ENCODE assay signal across 29 mouse cellular contexts in genomic region chr14:61835729-61836128, GRCm38 (mm10).
DNase-seq lines count a peak whose midpoint lies in the region; ATAC-seq lines count a peak whose summit lies in the region.
"Had no signal": no experiment of that assay in that cellular context is flagged by ENCODE, and none has a peak within 500 bp of the region (broad histone marks: within the 10 kb centered on the region; RNA-seq: fewer than 3 reads in every experiment).

No protein-coding gene starts in this region.

- H3K27ac ChIP-seq in kidney, embryonic 15.5 days, result peak overlapping the region; percentile 68
- H3K27ac ChIP-seq in lung, embryonic 16.5 days (ENCODE audit: low read length), result peak overlapping the region; percentile 63
- H3K27ac ChIP-seq in limb, embryonic 11.5 days (replicated peaks; ENCODE audit: low read depth, low read length), result no peak overlapping the region; the same call in 1 of the 2 replicates
- no peak overlapping the region for H3K27ac ChIP-seq in liver, embryonic 11.5 days (ENCODE audit: low read depth, low read length)
- H3K27ac ChIP-seq: forebrain, embryonic 12.5 days; heart, adult 2 months; heart, embryonic 13.5 days; hindbrain, embryonic 14.5 days; liver, embryonic 14.5 days; midbrain, embryonic 10.5 days; midbrain, embryonic 15.5 days; stomach, postnatal 0 days had no signal

- WGBS in kidney, embryonic 15.5 days, result 29% methylated on average over 6 of the region's 6 CpGs
- 18% methylated on average over 6 of the region's 6 CpGs for WGBS in lung, embryonic 16.5 days
- WGBS in limb, embryonic 11.5 days, result 13% methylated on average over 6 of the region's 6 CpGs
- WGBS in liver, embryonic 11.5 days, result 47% methylated on average over 6 of the region's 6 CpGs

- DNase-seq in kidney, adult 8-10 months, result no peak
- DNase-seq in lung, postnatal 14 days, result no peak
- no peak for DNase-seq in limb, embryonic 11.5 days (ENCODE audit: low spot score)
- peak; percentile 8 for DNase-seq in lung, postnatal 25 days (ENCODE audit: low spot score)
- no peak for DNase-seq in liver, embryonic 11.5 days (ENCODE audit: low spot score)
- no peak for DNase-seq in urinary bladder, postnatal 14 days (ENCODE audit: low spot score)
- DNase-seq: adrenal gland, postnatal 14 days; cerebellum, adult 11 months; cerebellum, adult 9-10 months; cerebellum, postnatal 36 days; forebrain, postnatal 0 days; heart, adult 2 months; heart, postnatal 10 days; kidney, adult 11 months; kidney, postnatal 36 days; left cerebral cortex, postnatal 4 days; right cerebral cortex, postnatal 4 days had no signal

- no peak overlapping the region for H3K4me3 ChIP-seq in kidney, embryonic 15.5 days (replicated peaks)
- H3K4me3 ChIP-seq in lung, embryonic 16.5 days (ENCODE audit: low read length), result no peak overlapping the region
- no peak overlapping the region for H3K4me3 ChIP-seq in limb, embryonic 11.5 days (ENCODE audit: low read depth, low read length)
- H3K4me3 ChIP-seq in liver, embryonic 11.5 days (ENCODE audit: low read depth, low read length), result no peak overlapping the region
- H3K4me3 ChIP-seq: erythroblast, embryonic 14.5 days; forebrain, embryonic 12.5 days; heart, adult 2 months; heart, embryonic 13.5 days; midbrain, embryonic 10.5 days; midbrain, embryonic 15.5 days had no signal

- H3K9me3 ChIP-seq in kidney, embryonic 15.5 days (replicated peaks), result no peaks in the 10 kb centered on the region
- no peaks in the 10 kb centered on the region for H3K9me3 ChIP-seq in lung, embryonic 16.5 days (ENCODE audit: control insufficient read depth, low read length)
- no peaks in the 10 kb centered on the region for H3K9me3 ChIP-seq in limb, embryonic 11.5 days (ENCODE audit: control insufficient read depth, low read length)
- H3K9me3 ChIP-seq in liver, embryonic 11.5 days (ENCODE audit: control insufficient read depth, low read length), result no peaks in the 10 kb centered on the region
- H3K9me3 ChIP-seq: forebrain, embryonic 12.5 days; heart, embryonic 13.5 days; midbrain, embryonic 10.5 days; midbrain, embryonic 15.5 days had no signal

- no peaks in the 10 kb centered on the region for H3K27me3 ChIP-seq in kidney, embryonic 15.5 days
- no peaks in the 10 kb centered on the region for H3K27me3 ChIP-seq in lung, embryonic 16.5 days (ENCODE audit: control insufficient read depth, insufficient read depth, low read depth, low read length)
- no peaks in the 10 kb centered on the region for H3K27me3 ChIP-seq in limb, embryonic 11.5 days (ENCODE audit: control insufficient read depth, insufficient read depth, low read length)
- H3K27me3 ChIP-seq in liver, embryonic 11.5 days (replicated peaks; ENCODE audit: control insufficient read depth, insufficient read depth, low read length), result no peaks in the 10 kb centered on the region
- H3K27me3 ChIP-seq: forebrain, embryonic 12.5 days; heart, embryonic 13.5 days; midbrain, embryonic 15.5 days; Patski had no signal

- H3K4me1 ChIP-seq in kidney, embryonic 15.5 days, result peaks cover 25% of the 10 kb centered on the region
- H3K4me1 ChIP-seq in lung, embryonic 16.5 days (replicated peaks; ENCODE audit: control insufficient read depth, insufficient read depth, low read length), result peaks cover 26% of the 10 kb centered on the region
- H3K4me1 ChIP-seq in limb, embryonic 11.5 days (ENCODE audit: control insufficient read depth, insufficient read depth, low read length), result peaks cover 14% of the 10 kb centered on the region; the same call in 1 of the 2 replicates
- no peaks in the 10 kb centered on the region for H3K4me1 ChIP-seq in liver, embryonic 11.5 days (replicated peaks; ENCODE audit: control insufficient read depth, insufficient read depth, low read length)
- H3K4me1 ChIP-seq: forebrain, embryonic 12.5 days; midbrain, embryonic 10.5 days; midbrain, embryonic 15.5 days had no signal

- peak; percentile 46; the same call in 1 of the 2 replicates for ATAC-seq in kidney, embryonic 15.5 days (replicated peaks; ENCODE audit: low FRiP score)
- ATAC-seq in lung, embryonic 16.5 days (ENCODE audit: low read depth), result peak; percentile 71
- peak; percentile 47; the same call in 1 of the 2 replicates for ATAC-seq in limb, embryonic 11.5 days (ENCODE audit: insufficient number of reproducible peaks, low FRiP score, low TSS enrichment, low read depth)
- ATAC-seq in liver, embryonic 11.5 days (replicated peaks; ENCODE audit: low FRiP score), result no peak
- ATAC-seq: forebrain, postnatal 0 days; inflammation-experienced regulatory T-cells, adult 6 months; midbrain, embryonic 15.5 days; Patski had no signal

- H3K9ac ChIP-seq in kidney, embryonic 15.5 days, result no peak overlapping the region
- H3K9ac ChIP-seq in lung, embryonic 16.5 days (ENCODE audit: low read length), result no peak overlapping the region
- H3K9ac ChIP-seq in limb, embryonic 11.5 days (ENCODE audit: low read length), result no peak overlapping the region
- no peak overlapping the region for H3K9ac ChIP-seq in liver, embryonic 11.5 days (ENCODE audit: low read depth, low read length)
- H3K9ac ChIP-seq: forebrain, embryonic 12.5 days; forebrain, postnatal 0 days; heart, embryonic 13.5 days; hindbrain, embryonic 14.5 days; liver, embryonic 14.5 days; midbrain, embryonic 15.5 days had no signal

- H3K36me3 ChIP-seq in kidney, embryonic 15.5 days, result no peaks in the 10 kb centered on the region
- H3K36me3 ChIP-seq in lung, embryonic 16.5 days (ENCODE audit: control insufficient read depth, insufficient read depth, low read length), result no peaks in the 10 kb centered on the region
- H3K36me3 ChIP-seq in limb, embryonic 11.5 days (ENCODE audit: control insufficient read depth, insufficient read depth, low read length), result no peaks in the 10 kb centered on the region
- no peaks in the 10 kb centered on the region for H3K36me3 ChIP-seq in liver, embryonic 11.5 days (ENCODE audit: control insufficient read depth, insufficient read depth, low read length)
- H3K36me3 ChIP-seq: forebrain, embryonic 12.5 days; heart, embryonic 13.5 days; midbrain, embryonic 10.5 days; midbrain, embryonic 15.5 days had no signal

- no peak overlapping the region for H3K4me2 ChIP-seq in kidney, embryonic 15.5 days
- peak overlapping the region; percentile 22; the same call in 1 of the 2 replicates for H3K4me2 ChIP-seq in lung, embryonic 16.5 days (ENCODE audit: low read depth, low read length)
- H3K4me2 ChIP-seq in limb, embryonic 11.5 days (ENCODE audit: low read depth, severe bottlenecking), result no peak overlapping the region
- H3K4me2 ChIP-seq in liver, embryonic 11.5 days, result no peak overlapping the region
- H3K4me2 ChIP-seq: forebrain, embryonic 12.5 days; heart, embryonic 13.5 days; hindbrain, embryonic 14.5 days; midbrain, embryonic 15.5 days had no signal

Comparison
In these comparisons a context has a peak if more than half of its experiments do, and no peak if none do; other contexts are left out.
1. H3K27ac ChIP-seq: peak in kidney, embryonic 15.5 days (single experiment) and lung, embryonic 16.5 days (single experiment); none in limb, embryonic 11.5 days (single experiment) and liver, embryonic 11.5 days (single experiment).